ENCODE assay signal across 9 mouse cellular contexts in genomic region chr1:153739437-153740015, GRCm38 (mm10). TPM values are rescaled to one million over a fixed set of nuclear protein-coding genes. Genes with fewer than 3 reads are reported as not detected.
DNase-seq lines count a peak whose midpoint lies in the region; ATAC-seq and TF ChIP-seq lines count a peak whose summit lies in the region.
"Had no signal": no experiment of that assay in that cellular context is flagged by ENCODE, and none has a peak within 500 bp of the region (broad histone marks: within the 10 kb centered on the region; RNA-seq: fewer than 3 reads in every experiment).

No protein-coding gene starts in this region.

- peak overlapping the region; percentile 55 for H3K4me2 ChIP-seq in kidney, postnatal 0 days (ENCODE audit: low read length)
- peak overlapping the region; percentile 77 for H3K4me2 ChIP-seq in embryonic facial prominence, embryonic 13.5 days
- H3K4me2 ChIP-seq in intestine, postnatal 0 days (replicated peaks; ENCODE audit: low read depth) = peak overlapping the region; percentile 67
- H3K4me2 ChIP-seq in neural tube, embryonic 15.5 days = peak overlapping the region; percentile 87

- 0 out of 2 replicates have a peak, but pooled peaks have one; percentile 20 for TF ChIP-seq CTCF in kidney, postnatal 0 days (IDR thresholded peaks at IDR 0.05; ENCODE audit: low read depth)
- no peak for TF ChIP-seq CTCF in intestine, postnatal 0 days (IDR thresholded peaks at IDR 0.05; ENCODE audit: low read depth)

- H3K4me1 ChIP-seq in kidney, postnatal 0 days (replicated peaks; ENCODE audit: insufficient read depth, low read length) = no peaks in the 10 kb centered on the region; the same call in 1 of the 2 replicates
- H3K4me1 ChIP-seq in embryonic facial prominence, embryonic 13.5 days = peaks cover 31% of the 10 kb centered on the region
- no peaks in the 10 kb centered on the region for H3K4me1 ChIP-seq in intestine, postnatal 0 days (replicated peaks; ENCODE audit: control insufficient read depth, insufficient read depth, low read length)
- peaks cover 47% of the 10 kb centered on the region for H3K4me1 ChIP-seq in neural tube, embryonic 15.5 days

- no peak for ATAC-seq in kidney, postnatal 0 days (replicated peaks; ENCODE audit: low FRiP score, low read depth)
- ATAC-seq in embryonic facial prominence, embryonic 13.5 days (ENCODE audit: insufficient number of reproducible peaks, insufficient read depth, low FRiP score, low TSS enrichment, low read depth) = no peak
- ATAC-seq in intestine, postnatal 0 days = no peak
- 0 out of 2 replicates have a peak, but pooled peaks have one; percentile 26 for ATAC-seq in neural tube, embryonic 15.5 days (ENCODE audit: low FRiP score)
- ATAC-seq: Patski had no signal

- no peak overlapping the region for H3K27ac ChIP-seq in kidney, postnatal 0 days
- H3K27ac ChIP-seq in embryonic facial prominence, embryonic 13.5 days = no peak overlapping the region
- H3K27ac ChIP-seq in intestine, postnatal 0 days (ENCODE audit: low read depth, low read length) = no peak overlapping the region
- no peak overlapping the region for H3K27ac ChIP-seq in neural tube, embryonic 15.5 days (replicated peaks)

- peaks cover 4% of the 10 kb centered on the region; the same call in 1 of the 2 replicates for H3K27me3 ChIP-seq in kidney, postnatal 0 days (ENCODE audit: insufficient read depth, low read length)
- H3K27me3 ChIP-seq in embryonic facial prominence, embryonic 13.5 days = peaks cover 48% of the 10 kb centered on the region
- peaks cover 33% of the 10 kb centered on the region for H3K27me3 ChIP-seq in intestine, postnatal 0 days (replicated peaks; ENCODE audit: control insufficient read depth, insufficient read depth, low read length)
- H3K27me3 ChIP-seq in neural tube, embryonic 15.5 days (replicated peaks) = no peaks in the 10 kb centered on the region; the same call in 1 of the 2 replicates
- H3K27me3 ChIP-seq: Patski had no signal

- intact Hi-C loops in gastrocnemius, postnatal 36 days (cut with DNase I) = no loop called here

- peak overlapping the region; percentile 20 for H3K4me3 ChIP-seq in kidney, postnatal 0 days (replicated peaks; ENCODE audit: low read depth, low read length)
- H3K4me3 ChIP-seq in embryonic facial prominence, embryonic 13.5 days = peak overlapping the region; percentile 42
- peak overlapping the region; percentile 38 for H3K4me3 ChIP-seq in intestine, postnatal 0 days (ENCODE audit: low read depth, low read length)
- peak overlapping the region; percentile 47 for H3K4me3 ChIP-seq in neural tube, embryonic 15.5 days (replicated peaks)

- 17% methylated on average over 13 of the region's 13 CpGs for WGBS in kidney, postnatal 0 days
- 8% methylated on average over 13 of the region's 13 CpGs for WGBS in embryonic facial prominence, embryonic 13.5 days
- 17% methylated on average over 13 of the region's 13 CpGs for WGBS in intestine, postnatal 0 days
- WGBS in neural tube, embryonic 15.5 days = 19% methylated on average over 13 of the region's 13 CpGs

- no peaks in the 10 kb centered on the region for H3K36me3 ChIP-seq in kidney, postnatal 0 days (ENCODE audit: insufficient read depth, low read length)
- no peaks in the 10 kb centered on the region for H3K36me3 ChIP-seq in embryonic facial prominence, embryonic 13.5 days
- no peaks in the 10 kb centered on the region for H3K36me3 ChIP-seq in intestine, postnatal 0 days (ENCODE audit: control insufficient read depth, insufficient read depth)
- H3K36me3 ChIP-seq in neural tube, embryonic 15.5 days = no peaks in the 10 kb centered on the region

- peak; percentile 61 for DNase-seq in kidney, postnatal 0 days (ENCODE audit: low spot score)
- no peak for DNase-seq in kidney, postnatal 4 days
- DNase-seq in frontal cortex, postnatal 10 days (ENCODE audit: low spot score in 2 of 2) = no peak
- no peak for DNase-seq in gastrocnemius, postnatal 36 days
- DNase-seq in cerebellum, postnatal 10 days = no peak

- 0 out of 2 replicates have a peak overlapping the region, but pooled peaks have one; percentile 42 for H3K9ac ChIP-seq in kidney, postnatal 0 days (ENCODE audit: low read depth, low read length)
- H3K9ac ChIP-seq in embryonic facial prominence, embryonic 13.5 days = peak overlapping the region; percentile 49
- no peak overlapping the region for H3K9ac ChIP-seq in intestine, postnatal 0 days (ENCODE audit: low read depth, low read length)
- H3K9ac ChIP-seq in neural tube, embryonic 15.5 days (replicated peaks) = 0 out of 2 replicates have a peak overlapping the region, but pooled peaks have one; percentile 47

- no peaks in the 10 kb centered on the region for H3K9me3 ChIP-seq in kidney, postnatal 0 days (replicated peaks; ENCODE audit: low read length)
- no peaks in the 10 kb centered on the region for H3K9me3 ChIP-seq in embryonic facial prominence, embryonic 13.5 days
- no peaks in the 10 kb centered on the region for H3K9me3 ChIP-seq in intestine, postnatal 0 days (ENCODE audit: control insufficient read depth)
- H3K9me3 ChIP-seq in neural tube, embryonic 15.5 days (replicated peaks) = no peaks in the 10 kb centered on the region

RNA-seq across cellular contexts. Expression of gene Rgs16, which starts 0.6 kb away (rescaled TPM):
- 4.0 and 5.4 TPM in 2 replicates for polyA plus RNA-seq in kidney, postnatal 0 days (2015; fragmentation: Nextera tagmentation; extraction: Ambion mirVana)
- 9.2 and 9.6 TPM in 2 replicates for polyA plus RNA-seq in embryonic facial prominence, embryonic 13.5 days (2015; fragmentation: Nextera tagmentation; extraction: Ambion mirVana)
- 2.1 and 2.4 TPM in 2 replicates for polyA plus RNA-seq in intestine, postnatal 0 days (2015; fragmentation: Nextera tagmentation; extraction: Ambion mirVana)
- polyA plus RNA-seq in neural tube, embryonic 15.5 days (2015; fragmentation: Nextera tagmentation; extraction: Ambion mirVana) = 11.3 and 14.3 TPM in 2 replicates
- total RNA-seq in gastrocnemius, postnatal 36 days (2021) = 1 to 10 TPM in 1 of 2 experiments, under 1 TPM in 1; 0.62 to 1.1 TPM

RNA-seq across cellular contexts. Expression of gene Rnasel, which starts 9.7 kb away (rescaled TPM):
- polyA plus RNA-seq in kidney, postnatal 0 days (2015; fragmentation: Nextera tagmentation; extraction: Ambion mirVana) = 10.8 TPM in 2 replicates
- polyA plus RNA-seq in embryonic facial prominence, embryonic 13.5 days (2015; fragmentation: Nextera tagmentation; extraction: Ambion mirVana) = 16.2 and 16.7 TPM in 2 replicates
- polyA plus RNA-seq in intestine, postnatal 0 days (2015; fragmentation: Nextera tagmentation; extraction: Ambion mirVana) = 49.9 and 57.7 TPM in 2 replicates
- 31.4 and 32.0 TPM in 2 replicates for polyA plus RNA-seq in neural tube, embryonic 15.5 days (2015; fragmentation: Nextera tagmentation; extraction: Ambion mirVana)
- total RNA-seq in gastrocnemius, postnatal 36 days (2021) = 1 to 10 TPM in 1 of 2 experiments, under 1 TPM in 1; 0.99 to 1.4 TPM
